Mouse (Mus musculus): ENCODE data around the gene Fcna. TPM values are rescaled to one million over a fixed set of nuclear protein-coding genes. Genes with fewer than 3 reads are reported as not detected.
A peak's percentile ranks its signal among the peaks of the same experiment; 100 is the strongest.

The Fcna gene
- polyA plus RNA-seq, 1 experiment from 2014 or later = 4.9 TPM

DNA sequence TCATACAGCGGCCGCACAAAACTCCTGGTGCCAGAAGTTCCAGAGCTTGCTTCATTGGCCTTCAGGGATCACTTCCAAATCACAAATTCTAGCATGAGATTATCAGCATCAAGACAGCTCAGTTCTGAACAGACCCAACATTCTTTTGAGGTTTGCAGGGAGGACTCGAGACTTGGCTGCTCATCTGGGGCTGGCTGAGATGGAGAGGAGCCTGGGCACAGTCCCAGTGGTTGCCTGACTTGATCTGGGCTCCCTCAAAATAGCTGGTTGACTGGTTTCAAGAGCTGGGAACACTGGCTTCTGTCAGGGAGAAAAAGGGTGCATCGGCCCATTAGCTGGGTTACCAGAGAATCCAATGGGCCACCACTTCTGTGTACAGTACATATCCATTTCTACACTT lies 28.9 kb upstream of the Fcna start:
- Histone ChIP-seq H3K4me1 (ENCODE audit: control insufficient read depth, insufficient read depth, low read length) (no peaks in the 10 kb centered on the region), H3K9ac (ENCODE audit: low read depth, low read length) (no peak overlapping the region), H3K9me3 (ENCODE audit: control insufficient read depth, low read length) (no peaks in the 10 kb centered on the region), H3K4me2 (ENCODE audit: low read depth, low read length) (no peak overlapping the region), H3K4me3 (ENCODE audit: low read depth, low read length) (no peak overlapping the region), H3K36me3 (ENCODE audit: control insufficient read depth, insufficient read depth, low read length) (no peaks in the 10 kb centered on the region), H3K27ac (replicated peaks; ENCODE audit: low read depth, low read length) (no peak overlapping the region), H3K27me3 (replicated peaks; ENCODE audit: control insufficient read depth, insufficient read depth, low read length) (no peaks in the 10 kb centered on the region)
- ATAC-seq (ENCODE audit: low read depth) (no peak), DNase-seq (ENCODE audit: low spot score) (no peak)
- WGBS = 77% methylated on average over 4 of the region's 4 CpGs

DNA sequence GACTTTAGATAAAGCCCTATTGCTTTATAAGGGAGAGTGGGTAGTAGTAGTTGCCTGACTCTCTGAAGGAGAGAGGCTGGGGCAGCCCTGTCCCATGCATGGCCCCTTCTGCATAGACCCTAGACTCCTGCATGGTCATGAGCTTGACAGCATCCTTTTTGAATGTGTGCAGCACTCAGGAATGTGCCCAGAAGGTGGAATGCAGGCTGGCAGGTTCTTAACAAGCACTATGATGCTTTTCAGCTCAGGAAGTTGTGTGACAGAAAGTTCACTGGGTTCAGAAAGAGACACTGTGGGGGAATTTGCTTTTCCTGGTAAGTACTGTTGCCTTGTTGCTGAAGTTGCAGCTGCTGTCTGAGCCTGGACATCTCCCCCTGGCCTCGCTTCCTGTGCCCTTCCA lies 26.7 kb upstream of the Fcna start:
- 20% methylated on average over 1 of the region's 1 CpGs for WGBS
- 0 out of 2 replicates have a peak, but pooled peaks have one; percentile 44 for ATAC-seq (ENCODE audit: low read depth)
- Histone ChIP-seq H3K27me3 (replicated peaks; ENCODE audit: control insufficient read depth, insufficient read depth, low read length) (no peaks in the 10 kb centered on the region), H3K4me1 (ENCODE audit: control insufficient read depth, insufficient read depth, low read length) (no peaks in the 10 kb centered on the region), H3K4me3 (ENCODE audit: low read depth, low read length) (no peak overlapping the region), H3K27ac (replicated peaks; ENCODE audit: low read depth, low read length) (no peak overlapping the region), H3K9me3 (ENCODE audit: control insufficient read depth, low read length) (no peaks in the 10 kb centered on the region), H3K4me2 (ENCODE audit: low read depth, low read length) (no peak overlapping the region), H3K9ac (ENCODE audit: low read depth, low read length) (no peak overlapping the region), H3K36me3 (ENCODE audit: control insufficient read depth, insufficient read depth, low read length) (no peaks in the 10 kb centered on the region)
- peak; percentile 32 for DNase-seq (ENCODE audit: low spot score)

DNA sequence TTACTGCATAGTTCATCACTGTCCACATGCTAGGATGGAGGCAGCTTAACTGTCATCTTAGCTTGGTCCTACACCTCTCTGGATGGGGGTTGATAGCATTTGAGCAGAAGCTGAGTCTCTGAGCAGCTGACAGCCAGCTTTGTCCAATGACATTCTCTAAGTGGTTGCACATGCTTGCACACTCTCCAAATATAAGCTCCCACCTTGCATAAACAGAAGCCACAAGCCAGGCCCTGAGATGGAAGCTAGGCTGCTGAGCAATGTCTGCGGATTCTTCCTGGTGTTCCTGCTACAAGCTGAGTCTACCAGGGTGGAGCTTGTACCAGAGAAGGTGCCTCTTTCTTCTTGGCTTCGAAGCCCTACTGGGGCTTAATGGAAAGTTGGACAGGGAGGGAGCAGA lies 25.1 kb upstream of the Fcna start, which contains the start of gene Lcn8:
Lcn8 (plus strand) TSS at position 219 of the 400 bp plus-strand sequence.
- DNase-seq (ENCODE audit: low spot score) (no peak), ATAC-seq (ENCODE audit: low read depth) (no peak)
- Histone ChIP-seq H3K4me2 (ENCODE audit: low read depth, low read length) (no peak within 1 kb of the TSS), H3K36me3 (ENCODE audit: control insufficient read depth, insufficient read depth, low read length) (no peaks in the 10 kb centered on the region), H3K27me3 (replicated peaks; ENCODE audit: control insufficient read depth, insufficient read depth, low read length) (no peaks in the 10 kb centered on the region), H3K4me1 (ENCODE audit: control insufficient read depth, insufficient read depth, low read length) (no peaks in the 10 kb centered on the region), H3K9ac (ENCODE audit: low read depth, low read length) (no peak within 1 kb of the TSS), H3K4me3 (ENCODE audit: low read depth, low read length) (no peak within 1 kb of the TSS), H3K27ac (replicated peaks; ENCODE audit: low read depth, low read length) (no peak within 1 kb of the TSS), H3K9me3 (ENCODE audit: control insufficient read depth, low read length) (no peaks in the 10 kb centered on the region)
- WGBS = 72% methylated on average over 2 of the region's 2 CpGs

DNA sequence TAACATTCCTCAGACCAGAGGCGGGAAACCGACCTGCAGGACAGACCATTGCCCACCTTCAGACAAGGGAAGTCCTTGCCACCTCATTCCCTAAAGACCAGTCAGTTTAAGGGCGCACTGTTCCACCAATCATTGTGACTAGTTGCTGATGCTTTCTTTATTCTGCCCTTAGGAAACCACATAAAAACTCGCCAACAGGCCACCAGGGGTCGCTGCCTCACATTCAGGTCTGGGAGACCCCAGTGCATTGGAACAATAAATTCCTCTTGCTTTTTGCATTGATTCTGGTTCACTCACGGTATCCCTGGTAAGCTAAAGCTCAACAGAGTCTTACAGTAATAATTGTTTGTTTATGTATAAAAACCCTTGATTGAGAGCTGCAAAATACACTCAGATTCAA lies 12.1 kb upstream of the Fcna start:
- Histone ChIP-seq H3K4me1 (ENCODE audit: control insufficient read depth, insufficient read depth, low read length) (no peaks in the 10 kb centered on the region), H3K27ac (replicated peaks; ENCODE audit: low read depth, low read length) (no peak overlapping the region), H3K9ac (ENCODE audit: low read depth, low read length) (no peak overlapping the region), H3K36me3 (ENCODE audit: control insufficient read depth, insufficient read depth, low read length) (no peaks in the 10 kb centered on the region), H3K9me3 (ENCODE audit: control insufficient read depth, low read length) (no peaks in the 10 kb centered on the region), H3K4me2 (ENCODE audit: low read depth, low read length) (no peak overlapping the region), H3K4me3 (ENCODE audit: low read depth, low read length) (no peak overlapping the region), H3K27me3 (replicated peaks; ENCODE audit: control insufficient read depth, insufficient read depth, low read length) (no peaks in the 10 kb centered on the region)
- WGBS = 16% methylated on average over 6 of the region's 6 CpGs
- DNase-seq (ENCODE audit: low spot score) = peak; percentile 34
- ATAC-seq (ENCODE audit: low read depth) = no peak

DNA sequence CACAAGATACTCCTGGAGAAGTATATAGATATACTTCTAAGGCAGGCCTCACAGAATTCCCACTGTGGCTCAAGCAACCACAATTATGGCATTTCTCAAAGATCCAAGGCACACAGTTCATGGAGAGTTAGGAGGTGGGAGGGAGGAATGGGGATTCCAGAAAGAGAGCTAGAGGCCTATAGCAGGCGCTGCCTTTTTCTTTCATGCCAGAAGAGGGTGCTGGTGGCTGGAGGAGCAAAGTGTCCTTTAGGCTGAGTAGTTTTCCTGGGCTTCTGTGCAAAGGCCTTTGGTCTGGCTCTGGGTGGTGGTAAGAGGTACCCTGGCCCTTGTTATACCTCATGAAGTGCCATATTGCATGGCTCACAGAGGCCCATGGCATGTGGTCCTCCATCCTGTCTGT lies 6.2 kb upstream of the Fcna start:
- H3K36me3 ChIP-seq (ENCODE audit: control insufficient read depth, insufficient read depth, low read length) = no peaks in the 10 kb centered on the region
- H3K4me1 ChIP-seq (ENCODE audit: control insufficient read depth, insufficient read depth, low read length) = no peaks in the 10 kb centered on the region
- 40% methylated on average over 1 of the region's 1 CpGs for WGBS
- H3K4me2 ChIP-seq (ENCODE audit: low read depth, low read length) = no peak overlapping the region
- DNase-seq (ENCODE audit: low spot score) (no peak), ATAC-seq (ENCODE audit: low read depth) (no peak)
- no peak overlapping the region for H3K27ac ChIP-seq (replicated peaks; ENCODE audit: low read depth, low read length)
- no peak overlapping the region for H3K4me3 ChIP-seq (ENCODE audit: low read depth, low read length)
- no peaks in the 10 kb centered on the region for H3K9me3 ChIP-seq (ENCODE audit: control insufficient read depth, low read length)
- no peak overlapping the region for H3K9ac ChIP-seq (ENCODE audit: low read depth, low read length)
- H3K27me3 ChIP-seq (replicated peaks; ENCODE audit: control insufficient read depth, insufficient read depth, low read length) = no peaks in the 10 kb centered on the region

DNA sequence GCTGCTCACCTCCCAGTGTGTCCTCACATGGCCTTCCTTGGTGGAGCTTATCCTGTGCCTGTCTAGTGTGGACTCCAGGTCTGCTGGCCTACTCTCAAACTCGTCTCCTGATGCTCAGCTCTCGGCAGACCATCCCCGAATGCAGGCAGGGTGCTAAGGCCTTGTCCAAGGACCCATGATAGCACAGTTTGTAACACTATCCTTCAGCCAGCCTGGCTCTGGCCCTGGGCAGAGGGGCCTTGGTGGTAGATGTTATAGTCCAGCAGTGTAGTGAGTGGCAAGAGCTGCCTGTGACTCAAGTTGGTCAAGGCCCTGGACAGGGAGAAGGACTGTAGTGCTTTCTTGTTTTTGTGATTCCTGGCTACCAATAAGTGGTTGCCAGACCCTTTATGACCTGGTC lies 5.8 kb upstream of the Fcna start:
- H3K9ac ChIP-seq (ENCODE audit: low read depth, low read length) = no peak overlapping the region
- H3K27ac ChIP-seq (replicated peaks; ENCODE audit: low read depth, low read length) = no peak overlapping the region
- H3K27me3 ChIP-seq (replicated peaks; ENCODE audit: control insufficient read depth, insufficient read depth, low read length) = no peaks in the 10 kb centered on the region
- no peaks in the 10 kb centered on the region for H3K4me1 ChIP-seq (ENCODE audit: control insufficient read depth, insufficient read depth, low read length)
- no peaks in the 10 kb centered on the region for H3K9me3 ChIP-seq (ENCODE audit: control insufficient read depth, low read length)
- no peak overlapping the region for H3K4me2 ChIP-seq (ENCODE audit: low read depth, low read length)
- H3K36me3 ChIP-seq (ENCODE audit: control insufficient read depth, insufficient read depth, low read length) = no peaks in the 10 kb centered on the region
- no peak for DNase-seq (ENCODE audit: low spot score)
- no peak for ATAC-seq (ENCODE audit: low read depth)
- no peak overlapping the region for H3K4me3 ChIP-seq (ENCODE audit: low read depth, low read length)
- WGBS = 90% methylated on average over 3 of the region's 3 CpGs

DNA sequence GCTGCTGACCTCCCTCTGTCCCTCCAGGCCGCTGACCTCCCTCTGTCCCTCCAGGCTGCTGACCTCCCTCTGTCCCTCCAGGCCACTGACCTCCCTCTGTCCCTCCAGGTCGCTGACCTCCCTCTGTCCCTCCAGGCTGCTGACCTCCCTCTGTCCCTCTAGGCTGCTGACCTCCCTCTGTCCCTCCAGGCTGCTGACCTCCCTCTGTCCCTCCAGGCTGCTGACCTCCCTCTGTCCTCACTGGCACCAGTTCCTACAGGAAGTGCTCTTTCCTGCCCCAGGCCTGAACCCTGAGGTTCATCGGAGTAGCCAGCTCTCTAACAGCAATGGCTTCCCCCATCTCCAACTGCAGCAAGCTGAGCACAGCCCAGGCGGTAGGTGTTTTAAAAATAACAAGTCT lies 908 bp upstream of the Fcna start:
- Histone ChIP-seq H3K9me3 (ENCODE audit: control insufficient read depth, low read length) (no peaks in the 10 kb centered on the region), H3K27me3 (replicated peaks; ENCODE audit: control insufficient read depth, insufficient read depth, low read length) (no peaks in the 10 kb centered on the region), H3K27ac (replicated peaks; ENCODE audit: low read depth, low read length) (no peak overlapping the region), H3K36me3 (ENCODE audit: control insufficient read depth, insufficient read depth, low read length) (no peaks in the 10 kb centered on the region), H3K4me1 (ENCODE audit: control insufficient read depth, insufficient read depth, low read length) (no peaks in the 10 kb centered on the region), H3K4me3 (ENCODE audit: low read depth, low read length) (no peak overlapping the region), H3K9ac (ENCODE audit: low read depth, low read length) (no peak overlapping the region), H3K4me2 (ENCODE audit: low read depth, low read length) (no peak overlapping the region)
- no peak for DNase-seq (ENCODE audit: low spot score)
- ATAC-seq (ENCODE audit: low read depth) = no peak
- 37% methylated on average over 4 of the region's 4 CpGs for WGBS

DNA sequence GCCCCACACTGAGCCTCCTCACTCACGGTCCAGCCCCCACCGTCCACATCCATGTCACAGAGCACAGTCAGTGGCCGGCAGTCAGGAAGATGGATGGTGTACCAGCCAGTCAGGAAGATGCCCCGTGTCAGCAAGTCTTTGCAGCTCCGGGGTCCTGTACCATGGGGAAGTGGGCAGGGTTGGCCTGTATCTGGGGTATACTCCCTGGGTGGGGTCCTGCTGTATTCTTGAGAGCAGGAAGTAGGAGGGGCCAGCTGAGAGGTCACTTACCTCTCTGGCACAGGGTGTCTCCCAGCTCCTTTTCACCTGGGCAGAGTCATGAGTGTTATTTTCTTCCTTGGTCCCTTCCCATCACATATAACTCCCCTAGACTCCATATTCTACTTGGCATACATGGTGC lies 1.8 kb downstream of the Fcna start:
- 51% methylated on average over 5 of the region's 5 CpGs for WGBS
- H3K27ac ChIP-seq (replicated peaks; ENCODE audit: low read depth, low read length) = no peak overlapping the region
- no peaks in the 10 kb centered on the region for H3K36me3 ChIP-seq (ENCODE audit: control insufficient read depth, insufficient read depth, low read length)
- H3K4me1 ChIP-seq (ENCODE audit: control insufficient read depth, insufficient read depth, low read length) = peaks cover 4% of the 10 kb centered on the region
- no peak overlapping the region for H3K4me2 ChIP-seq (ENCODE audit: low read depth, low read length)
- no peak overlapping the region for H3K9ac ChIP-seq (ENCODE audit: low read depth, low read length)
- no peaks in the 10 kb centered on the region for H3K27me3 ChIP-seq (replicated peaks; ENCODE audit: control insufficient read depth, insufficient read depth, low read length)
- H3K9me3 ChIP-seq (ENCODE audit: control insufficient read depth, low read length) = no peaks in the 10 kb centered on the region
- H3K4me3 ChIP-seq (ENCODE audit: low read depth, low read length) = no peak overlapping the region
- DNase-seq (ENCODE audit: low spot score) (no peak), ATAC-seq (ENCODE audit: low read depth) (no peak)

DNA sequence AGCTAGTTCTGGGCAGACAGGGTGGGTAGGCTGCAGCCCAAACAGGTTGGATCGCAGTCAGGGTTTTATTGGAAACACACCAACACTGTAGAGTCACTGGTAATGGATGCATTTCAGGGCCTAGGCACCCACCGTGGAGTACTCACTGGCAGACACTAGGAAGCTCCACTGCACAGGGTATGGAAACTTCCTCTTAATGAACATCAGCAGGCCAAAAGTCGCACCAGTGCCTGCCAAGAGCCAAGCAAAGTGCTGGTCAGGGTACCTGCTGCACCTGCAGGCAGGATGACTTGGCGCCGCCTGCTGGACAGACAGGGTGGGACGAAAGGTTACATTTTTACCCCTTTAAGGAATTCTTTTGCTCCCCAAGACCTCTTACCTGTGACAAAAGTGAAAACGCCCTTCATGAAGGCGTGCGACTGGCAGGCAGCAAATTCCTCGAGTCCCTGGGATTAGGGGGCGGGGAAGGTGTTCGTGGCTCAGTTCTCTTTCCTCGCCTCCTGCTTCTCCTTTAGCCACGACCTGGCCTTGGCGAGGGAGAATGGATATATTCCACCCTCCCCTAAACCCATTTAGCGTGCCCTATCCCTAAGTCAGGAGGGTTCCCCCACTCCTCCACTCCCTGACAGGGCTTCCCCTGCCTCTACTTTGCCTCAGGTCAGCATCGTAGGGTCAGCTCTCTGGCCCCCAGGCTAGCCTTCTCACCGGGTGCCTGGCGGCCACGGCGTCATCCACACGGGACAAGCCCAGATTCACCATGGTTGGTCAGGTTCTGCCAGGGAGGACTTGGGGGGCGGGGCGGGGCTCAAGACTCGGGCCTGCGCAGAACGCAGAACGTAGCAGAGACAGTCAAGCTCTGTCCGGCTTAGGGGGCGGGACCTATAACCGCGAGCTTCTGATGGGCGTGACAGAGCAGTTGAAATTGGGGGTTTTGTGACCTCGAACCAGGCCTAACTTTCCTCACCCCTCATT lies 6.3 kb downstream of the Fcna start, which contains the start of gene Tmem141:
Tmem141 (minus strand) TSS at position 777 of the 972 bp plus-strand sequence.
- Histone ChIP-seq H3K9ac (ENCODE audit: low read depth, low read length) (peak within 1 kb of the TSS; percentile 66), H3K27ac (replicated peaks; ENCODE audit: low read depth, low read length) (peak within 1 kb of the TSS; percentile 62), H3K36me3 (ENCODE audit: control insufficient read depth, insufficient read depth, low read length) (no peaks in the 10 kb centered on the region), H3K4me1 (ENCODE audit: control insufficient read depth, insufficient read depth, low read length) (peaks cover 5% of the 10 kb centered on the region), H3K27me3 (replicated peaks; ENCODE audit: control insufficient read depth, insufficient read depth, low read length) (peaks cover 14% of the 10 kb centered on the region), H3K9me3 (ENCODE audit: control insufficient read depth, low read length) (no peaks in the 10 kb centered on the region), H3K4me2 (ENCODE audit: low read depth, low read length) (peak within 1 kb of the TSS; percentile 88), H3K4me3 (ENCODE audit: low read depth, low read length) (peak within 1 kb of the TSS; percentile 51)
- ATAC-seq (ENCODE audit: low read depth) (peak; percentile 95), DNase-seq (ENCODE audit: low spot score) (peak; percentile 92)
- 8% methylated on average over 33 of the region's 34 CpGs for WGBS
